Mouse (Mus musculus): ENCODE measurements around the gene Cfl1.

- TF ChIP-seq CTCF (IDR thresholded peaks at IDR 0.05; ENCODE audit: low read depth, low read length), result no peak
- TF ChIP-seq GATA2 (IDR thresholded peaks at IDR 0.05; ENCODE audit: borderline replicate concordance, low read depth, low read length), result no peak
- no peak for TF ChIP-seq GATA1 (IDR thresholded peaks at IDR 0.05; ENCODE audit: borderline replicate concordance, low read length)
- no peak for TF ChIP-seq POLR2AphosphoS5 (IDR thresholded peaks at IDR 0.05; ENCODE audit: insufficient replicate concordance, low read depth, low read length)
- no peak for TF ChIP-seq TAL1 (conservative IDR thresholded peaks at IDR 0.05; ENCODE audit: low read depth, low read length)
These were observed 41.7 kb upstream of the Cfl1 start for GRCm38 (mm10) chr19:5448354-5449150.

Data from G1E (cell line).